Mouse (Mus musculus): ENCODE results near the gene Aqp5. TPM values are rescaled to one million over a fixed set of nuclear protein-coding genes. Genes with fewer than 3 reads are reported as not detected.

Gene Aqp5
- total RNA-seq (2021): not detected
- long read RNA-seq, experiment 1: 0 reads
- long read RNA-seq, experiment 2: 0 reads

GRCm38 (mm10) chr15:99590429-99591084 is at the start of gene Aqp5:
Gene Aqp5 (plus strand): TSS chr15:99590782.
- no peak for DNase-seq
- intact Hi-C loops (cut with DNase I): loop anchor here (10.0 kb wide), 1 partner anchor 184 kb away; the partner anchor contains the start of gene Cers5

- intact Hi-C loops (cut with DNase I): no loop called here
- DNase-seq: no peak
Measured at GRCm38 (mm10) chr15:99544047-99544446, 46.5 kb upstream of the Aqp5 start.

- intact Hi-C loops (cut with DNase I): no loop called here
- no peak for DNase-seq
Measured at GRCm38 (mm10) chr15:99546596-99546995, 44.0 kb upstream of the Aqp5 start.

- intact Hi-C loops (cut with DNase I): no loop called here
- DNase-seq: no peak
Measured at GRCm38 (mm10) chr15:99547732-99548131, 42.9 kb upstream of the Aqp5 start.

- intact Hi-C loops (cut with DNase I): no loop called here
- DNase-seq: no peak
Measured at GRCm38 (mm10) chr15:99549901-99550300, 40.7 kb upstream of the Aqp5 start.

GRCm38 (mm10) chr15:99553767-99554166 is 36.8 kb upstream of the Aqp5 start:
- DNase-seq: no peak
- intact Hi-C loops (cut with DNase I): no loop called here

- no peak for DNase-seq
- intact Hi-C loops (cut with DNase I): no loop called here
Measured at GRCm38 (mm10) chr15:99558947-99559346, 31.6 kb upstream of the Aqp5 start.

GRCm38 (mm10) chr15:99560246-99560645 is 30.3 kb upstream of the Aqp5 start:
- no peak for DNase-seq
- intact Hi-C loops (cut with DNase I): no loop called here

- intact Hi-C loops (cut with DNase I): no loop called here
- DNase-seq: no peak
Measured at GRCm38 (mm10) chr15:99567371-99567770, 23.2 kb upstream of the Aqp5 start.

GRCm38 (mm10) chr15:99568682-99569081 is 21.9 kb upstream of the Aqp5 start:
- DNase-seq: no peak
- intact Hi-C loops (cut with DNase I): no loop called here

GRCm38 (mm10) chr15:99569123-99569522 is 21.5 kb upstream of the Aqp5 start:
- intact Hi-C loops (cut with DNase I): no loop called here

GRCm38 (mm10) chr15:99578802-99579485 is 11.6 kb upstream of the Aqp5 start, which contains the start of gene Aqp2:
Gene Aqp2 (plus strand): TSS chr15:99579055.
- intact Hi-C loops (cut with DNase I): loop anchor here (1.0 kb wide), 1 partner anchor 43 kb away; no protein-coding TSS in a partner anchor
- DNase-seq: no peak

More at GRCm38 (mm10) chr15:99569123-99569522, 21.5 kb upstream of the Aqp5 start:
- no peak for DNase-seq

GRCm38 (mm10) chr15:99583463-99584344 is 6.9 kb upstream of the Aqp5 start:
- intact Hi-C loops (cut with DNase I): no loop called here
- DNase-seq: no peak

- DNase-seq: no peak
- intact Hi-C loops (cut with DNase I): no loop called here
Measured at GRCm38 (mm10) chr15:99584407-99585202, 6.0 kb upstream of the Aqp5 start.

GRCm38 (mm10) chr15:99585741-99586140 is 4.8 kb upstream of the Aqp5 start:
- intact Hi-C loops (cut with DNase I): no loop called here
- no peak for DNase-seq

GRCm38 (mm10) chr15:99586525-99586924 is 4.1 kb upstream of the Aqp5 start:
- intact Hi-C loops (cut with DNase I): no loop called here
- DNase-seq: no peak

GRCm38 (mm10) chr15:99589237-99589636 is 1.3 kb upstream of the Aqp5 start:
- DNase-seq: no peak
- intact Hi-C loops (cut with DNase I): no loop called here

GRCm38 (mm10) chr15:99589704-99590103 is 878 bp upstream of the Aqp5 start:
- DNase-seq: no peak
- intact Hi-C loops (cut with DNase I): loop anchor here (10.0 kb wide), 1 partner anchor 185 kb away; the partner anchor contains the start of gene Cers5

- DNase-seq: no peak
- intact Hi-C loops (cut with DNase I): loop anchor here (10.0 kb wide), 1 partner anchor 183 kb away; the partner anchor contains the start of gene Cers5
Measured at GRCm38 (mm10) chr15:99592177-99592576, 1.6 kb downstream of the Aqp5 start.

GRCm38 (mm10) chr15:99592877-99593276 is 2.3 kb downstream of the Aqp5 start:
- intact Hi-C loops (cut with DNase I): loop anchor here (10.0 kb wide), 1 partner anchor 182 kb away; the partner anchor contains the start of gene Cers5
- DNase-seq: no peak
